Mouse (Mus musculus): ENCODE results near the gene Nfix.

Gene Nfix

GRCm38 (mm10) chr8:84797971-84798370, 2.2 kb downstream of the Nfix start:
- no peak for DNase-seq (ENCODE audit: low spot score)

GRCm38 (mm10) chr8:84797256-84797797, 2.8 kb downstream of the Nfix start:
- DNase-seq (ENCODE audit: low spot score), result no peak

- no peak for DNase-seq (ENCODE audit: low spot score)
Measured at GRCm38 (mm10) chr8:84794486-84794885, 5.7 kb downstream of the Nfix start.

GRCm38 (mm10) chr8:84793791-84794485, 6.2 kb downstream of the Nfix start:
- DNase-seq (ENCODE audit: low spot score), result no peak

GRCm38 (mm10) chr8:84793134-84793533, 7.0 kb downstream of the Nfix start:
- DNase-seq (ENCODE audit: low spot score), result no peak

GRCm38 (mm10) chr8:84792429-84792947, 7.7 kb downstream of the Nfix start:
- DNase-seq (ENCODE audit: low spot score), result no peak

- no peak for DNase-seq (ENCODE audit: low spot score)
Measured at GRCm38 (mm10) chr8:84790537-84790936, 9.6 kb downstream of the Nfix start.

GRCm38 (mm10) chr8:84789855-84790486, 10.2 kb downstream of the Nfix start:
- no peak for DNase-seq (ENCODE audit: low spot score)

- DNase-seq (ENCODE audit: low spot score), result no peak
Measured at GRCm38 (mm10) chr8:84789345-84789744, 10.8 kb downstream of the Nfix start.

GRCm38 (mm10) chr8:84788896-84789295, 11.2 kb downstream of the Nfix start:
- DNase-seq (ENCODE audit: low spot score), result peak; percentile 76

GRCm38 (mm10) chr8:84787523-84788302, 12.4 kb downstream of the Nfix start:
- no peak for DNase-seq (ENCODE audit: low spot score)

- no peak for DNase-seq (ENCODE audit: low spot score)
Measured at GRCm38 (mm10) chr8:84786801-84787467, 13.2 kb downstream of the Nfix start.

GRCm38 (mm10) chr8:84785756-84786677, 14.1 kb downstream of the Nfix start:
- no peak for DNase-seq (ENCODE audit: low spot score)

- DNase-seq (ENCODE audit: low spot score), result no peak
Measured at GRCm38 (mm10) chr8:84785506-84785755, 14.7 kb downstream of the Nfix start.

GRCm38 (mm10) chr8:84784681-84785505, 15.3 kb downstream of the Nfix start:
- DNase-seq (ENCODE audit: low spot score), result no peak

- no peak for DNase-seq (ENCODE audit: low spot score)
Measured at GRCm38 (mm10) chr8:84783919-84784581, 16.1 kb downstream of the Nfix start.

GRCm38 (mm10) chr8:84783198-84783918, 16.8 kb downstream of the Nfix start:
- DNase-seq (ENCODE audit: low spot score), result no peak

- DNase-seq (ENCODE audit: low spot score), result no peak
Measured at GRCm38 (mm10) chr8:84782680-84783079, 17.5 kb downstream of the Nfix start.

Data from ovary, postnatal 14 days (tissue).